Mouse (Mus musculus) T-helper 1 cell (primary cell): ENCODE results near the gene Slc43a2.

Experiments used
- in situ Hi-C: fragments of 300-600 bp; cut with MboI, MseI; formaldehyde crosslinking; loops from one replicate; pipeline ENCODE4 v1.15.1; 2025; ENCODE audit warnings: high pct_unique_total_duplicates

Gene Slc43a2

DNA sequence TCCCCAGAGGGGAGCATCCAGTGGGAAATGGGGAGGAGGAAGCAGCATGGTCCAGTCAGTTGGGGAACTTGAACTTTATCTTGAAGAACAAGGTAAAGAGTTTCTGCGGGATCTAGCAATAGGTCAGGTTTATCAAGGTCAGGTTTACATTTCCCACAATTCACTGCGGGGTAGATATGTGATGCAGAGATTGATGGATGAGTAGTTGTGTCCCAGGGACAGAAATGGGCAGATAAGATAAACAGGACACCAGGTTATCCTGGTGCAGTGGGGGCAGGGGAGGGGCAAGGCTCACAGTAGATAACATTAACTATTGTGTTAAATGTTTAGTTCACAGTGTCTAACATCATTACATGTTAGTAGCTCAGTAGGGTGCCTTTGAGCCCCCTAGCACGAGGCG is 1.7 kb upstream of the Slc43a2 start:
- in situ Hi-C loops, result loop anchor here (5.0 to 10.0 kb wide), 2 partner anchors 43 to 205 kb away; partner anchors contain the start of gene Ywhae

- in situ Hi-C loops, result loop anchor here (5.0 to 10.0 kb wide), 2 partner anchors 42 to 204 kb away; partner anchors contain the start of gene Ywhae
Observed at GRCm38 (mm10) chr11:75530325-75530724, 1.2 kb upstream of the Slc43a2 start.

- in situ Hi-C loops, result loop anchor here (5.0 to 10.0 kb wide), 2 partner anchors 41 to 204 kb away; partner anchors contain the start of gene Ywhae
Observed at GRCm38 (mm10) chr11:75530845-75531373, 585 bp upstream of the Slc43a2 start.

DNA sequence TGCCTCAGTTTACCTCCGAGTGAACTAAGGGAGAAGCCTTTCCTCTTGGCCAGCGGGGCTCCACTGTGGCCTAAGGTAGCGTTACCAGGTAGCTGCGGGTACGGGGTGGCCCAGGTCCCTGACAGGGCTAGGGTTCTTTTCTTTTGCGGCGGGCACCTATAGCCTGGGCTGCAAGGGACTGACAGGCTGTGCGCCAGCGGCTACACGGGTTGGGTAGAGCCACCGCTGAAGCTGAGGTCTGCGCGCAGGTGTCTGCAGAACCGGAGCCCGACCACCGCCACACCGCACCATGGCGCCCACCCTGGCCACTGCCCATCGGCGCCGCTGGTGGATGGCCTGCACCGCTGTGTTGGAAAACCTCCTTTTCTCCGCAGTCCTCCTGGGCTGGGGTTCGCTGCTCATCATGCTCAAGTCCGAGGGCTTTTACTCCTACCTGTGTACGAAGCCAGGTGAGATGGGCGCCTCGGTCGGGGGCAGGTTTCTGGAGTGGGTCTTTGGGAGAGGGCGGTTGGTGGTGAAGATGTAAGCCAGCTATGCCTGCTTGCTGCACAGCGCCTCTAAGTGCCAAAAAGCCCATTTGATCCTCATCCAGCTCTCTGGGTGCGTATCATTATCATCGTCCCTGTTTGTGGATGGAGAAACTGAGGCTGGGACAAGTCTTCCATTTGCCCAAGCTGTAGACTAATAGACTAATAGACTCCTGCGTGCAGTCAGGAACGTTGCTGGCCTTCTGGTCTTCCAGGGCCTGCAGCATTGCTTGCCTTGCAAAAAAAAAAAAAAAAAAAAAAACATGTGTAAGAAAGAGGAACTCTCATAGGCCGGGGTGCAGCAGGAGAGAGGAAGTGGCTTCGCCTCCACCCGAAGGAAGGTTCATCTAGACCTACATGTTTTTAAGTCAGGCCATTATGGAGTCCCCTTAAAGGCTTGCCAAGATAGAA is 1.1 kb downstream of the Slc43a2 start:
- in situ Hi-C loops, result loop anchor here (5.0 to 10.0 kb wide), 2 partner anchors 40 to 202 kb away; partner anchors contain the start of gene Ywhae

DNA sequence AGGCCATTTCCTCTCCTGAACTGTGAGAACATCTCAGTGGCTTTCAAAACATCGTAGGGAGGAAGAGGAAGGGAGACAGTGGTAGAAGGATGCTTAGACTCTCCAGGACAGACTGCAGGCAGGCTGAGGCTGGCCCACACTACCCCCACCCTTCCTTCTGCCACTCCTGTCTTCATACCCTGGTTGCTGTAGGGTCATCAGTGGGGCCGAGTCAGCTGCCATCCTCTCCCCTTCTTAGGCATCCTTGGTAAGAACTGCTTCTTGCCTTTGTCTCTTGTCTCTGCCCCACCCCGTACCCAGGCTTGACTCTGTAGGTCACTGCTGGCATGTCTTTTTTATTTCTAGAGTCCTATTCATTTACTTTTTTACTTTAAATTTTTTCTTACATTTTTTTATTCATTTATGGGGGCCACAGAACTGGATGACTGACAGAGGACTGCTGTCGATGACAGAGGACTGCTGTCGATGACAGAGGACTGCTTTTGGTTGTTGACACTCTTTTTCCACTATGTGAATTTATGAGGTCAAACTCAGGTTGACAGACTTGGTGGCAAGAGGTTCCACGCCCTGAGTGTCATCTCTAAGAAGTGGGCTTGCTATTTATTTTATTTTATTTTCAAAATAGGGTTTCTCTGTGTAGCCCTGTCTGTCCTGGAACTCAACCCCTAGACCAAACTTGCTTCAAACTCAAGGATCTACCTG is 2.0 kb downstream of the Slc43a2 start:
- in situ Hi-C loops, result loop anchor here (5.0 to 10.0 kb wide), 2 partner anchors 39 to 201 kb away; partner anchors contain the start of gene Ywhae

- in situ Hi-C loops, result loop anchor here (5.0 to 10.0 kb wide), 2 partner anchors 38 to 200 kb away; partner anchors contain the start of gene Ywhae
Observed at GRCm38 (mm10) chr11:75534286-75535033, 3.0 kb downstream of the Slc43a2 start.

GRCm38 (mm10) chr11:75535106-75535795 is 3.8 kb downstream of the Slc43a2 start:
- in situ Hi-C loops, result loop anchor here (10.0 kb wide), 1 partner anchor 200 kb away; the partner anchor contains the start of gene Ywhae

- in situ Hi-C loops, result loop anchor here (10.0 kb wide), 1 partner anchor 198 kb away; the partner anchor contains the start of gene Ywhae
Observed at GRCm38 (mm10) chr11:75536255-75537024, 4.9 kb downstream of the Slc43a2 start.

GRCm38 (mm10) chr11:75537025-75537414 is 5.5 kb downstream of the Slc43a2 start:
- in situ Hi-C loops, result loop anchor here (10.0 kb wide), 1 partner anchor 198 kb away; the partner anchor contains the start of gene Ywhae

DNA sequence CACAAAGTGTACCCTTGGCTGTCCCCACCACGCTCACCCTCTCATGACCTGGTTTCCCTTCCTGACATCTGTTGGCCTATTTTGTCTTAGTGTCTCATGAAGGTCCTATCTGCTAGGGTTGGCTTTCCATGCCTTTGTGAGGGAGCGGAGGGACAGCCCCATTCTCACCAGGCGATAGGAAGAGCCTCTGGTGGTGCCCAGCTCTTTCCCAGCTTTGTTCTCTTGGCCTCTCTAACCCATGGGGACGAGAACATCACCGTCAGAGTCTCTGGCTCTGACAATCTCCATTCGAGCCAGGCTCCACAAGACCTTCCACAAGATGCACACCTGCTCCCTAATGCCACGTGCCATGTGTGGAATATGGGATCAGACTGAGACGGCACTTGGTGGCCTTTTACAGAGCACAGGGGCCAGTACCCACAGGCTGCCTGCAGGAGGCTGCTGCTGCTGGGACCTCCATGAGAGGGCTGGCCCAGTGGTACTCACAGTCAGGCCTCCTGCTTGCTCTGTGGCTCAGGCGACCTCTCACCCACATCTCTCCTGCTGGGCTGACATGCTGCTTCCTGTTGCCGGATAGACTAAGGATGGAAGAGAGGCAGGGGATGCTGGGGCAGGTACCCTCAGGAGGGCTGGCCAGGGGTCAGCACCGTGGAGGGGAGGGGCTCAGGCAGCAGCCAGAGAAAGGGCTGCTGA is 6.1 kb downstream of the Slc43a2 start:
- in situ Hi-C loops, result loop anchor here (10.0 kb wide), 1 partner anchor 197 kb away; the partner anchor contains the start of gene Ywhae

DNA sequence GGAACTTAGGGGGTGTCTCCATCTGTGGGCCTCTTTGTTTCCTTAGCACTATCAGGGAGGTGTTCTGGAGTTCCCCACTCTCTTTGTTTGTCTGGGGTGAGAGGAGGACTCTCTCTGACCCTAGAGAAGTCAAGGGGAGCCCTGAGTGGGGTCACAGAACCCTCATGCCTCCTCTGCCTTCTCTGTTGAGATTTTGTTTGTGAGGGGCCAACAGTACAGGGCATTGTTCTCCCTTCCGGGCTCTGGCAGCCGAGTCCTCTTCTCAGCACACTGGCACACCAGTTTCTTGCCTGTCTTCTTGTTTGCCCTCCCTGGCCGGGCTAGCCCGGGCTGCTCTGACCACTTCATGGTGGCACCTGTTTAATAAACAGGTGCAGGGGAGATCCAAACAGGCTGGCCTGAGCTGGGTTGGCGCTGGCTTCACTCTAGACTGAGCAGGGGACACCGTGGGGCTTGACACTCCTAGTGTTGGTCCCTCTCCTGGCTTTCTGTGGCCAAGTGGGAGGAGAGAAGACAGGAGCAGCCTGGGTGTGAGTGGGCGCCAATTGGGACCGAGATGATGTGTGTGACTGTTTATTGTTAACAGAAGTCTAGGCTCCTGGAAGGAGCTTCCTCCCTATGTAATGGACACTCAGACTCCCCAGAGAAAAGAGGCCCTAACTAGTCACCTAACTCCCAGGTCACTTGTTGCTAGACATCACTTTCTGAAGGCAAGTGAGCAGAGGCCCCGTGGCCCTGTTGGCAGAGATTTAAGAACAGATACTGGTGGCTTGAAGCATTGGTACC is 6.9 kb downstream of the Slc43a2 start:
- in situ Hi-C loops, result loop anchor here (10.0 kb wide), 1 partner anchor 196 kb away; the partner anchor contains the start of gene Ywhae

GRCm38 (mm10) chr11:75538970-75539299 is 7.4 kb downstream of the Slc43a2 start:
- in situ Hi-C loops, result loop anchor here (10.0 kb wide), 1 partner anchor 196 kb away; the partner anchor contains the start of gene Ywhae

DNA sequence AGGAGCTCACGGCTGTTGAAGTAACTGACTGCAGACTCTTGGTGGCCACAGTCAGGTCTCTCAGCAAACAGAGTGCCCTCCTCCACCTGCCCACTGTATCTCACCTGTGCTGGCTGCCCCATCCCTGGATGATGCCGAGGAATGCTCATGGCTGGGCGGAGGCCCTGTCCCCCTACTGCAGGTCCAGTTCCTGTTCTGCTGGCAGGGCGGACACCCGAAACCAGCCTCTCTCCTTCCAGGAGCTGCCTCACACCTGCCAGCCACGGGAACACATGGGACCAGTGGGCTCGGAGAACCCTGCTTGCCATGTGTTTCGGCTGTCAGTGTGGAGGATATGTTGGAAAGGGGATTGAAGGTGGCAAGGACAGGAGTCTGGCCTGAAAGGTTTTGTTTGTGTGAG is 8.7 kb downstream of the Slc43a2 start:
- in situ Hi-C loops, result no loop called here

GRCm38 (mm10) chr11:75540710-75541581 is 9.5 kb downstream of the Slc43a2 start:
- in situ Hi-C loops, result no loop called here

DNA sequence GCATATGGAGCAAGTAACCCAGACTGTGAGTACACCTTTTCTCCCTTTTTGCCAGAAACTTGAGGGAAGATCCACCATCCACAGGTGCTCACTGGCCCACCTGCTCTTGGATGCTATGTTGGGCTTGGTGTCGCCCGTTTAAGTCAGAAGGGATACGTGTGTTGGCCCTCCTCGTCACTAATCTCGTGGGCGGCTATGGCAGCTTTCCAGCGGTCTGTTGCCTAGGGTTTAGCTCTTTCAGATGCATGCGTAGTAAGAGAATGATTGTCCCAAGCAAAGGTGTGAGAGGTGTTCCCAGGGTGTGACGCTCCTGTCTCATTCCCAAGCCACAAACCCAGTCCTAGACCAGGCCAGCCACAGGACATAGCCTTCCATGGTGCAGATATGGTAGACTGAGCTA is 13.2 kb downstream of the Slc43a2 start:
- in situ Hi-C loops, result no loop called here

DNA sequence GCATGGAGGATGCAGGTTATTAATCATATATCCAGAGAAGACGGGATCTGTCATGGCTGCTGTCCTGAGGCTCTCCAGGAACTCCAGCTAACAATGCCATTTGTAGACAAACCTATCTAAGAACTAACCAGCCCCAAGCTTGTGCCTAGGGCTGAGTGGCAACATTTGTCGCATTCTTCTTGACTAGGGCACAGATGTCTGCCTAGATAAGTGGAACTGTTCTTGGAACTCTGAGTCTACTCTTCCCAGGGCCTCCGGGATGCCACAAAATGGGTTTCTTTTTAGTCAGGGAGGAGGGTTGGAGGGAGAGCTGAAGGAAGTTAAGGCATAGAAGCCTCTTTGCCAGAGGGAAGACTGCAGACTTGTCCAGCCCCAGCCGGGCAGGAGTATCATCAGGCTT is 14.6 kb downstream of the Slc43a2 start:
- in situ Hi-C loops, result no loop called here

- in situ Hi-C loops, result loop anchor here (10.0 kb wide), 1 partner anchor 445 kb away; no protein-coding TSS in a partner anchor
Observed at GRCm38 (mm10) chr11:75549658-75550111, 18.2 kb downstream of the Slc43a2 start.
